Mouse (Mus musculus) hindlimb bud, embryonic 11.5 days (tissue): Measurements from ENCODE around the gene Cox6b1.

Source experiments
- DNase-seq: peaks from one replicate; pipeline ENCODE4 v3.0.0-alpha.2; 2012; ENCODE audit warnings: low read depth, low spot score; ENCODE audit errors: extremely low spot score

Cox6b1 gene

DNA sequence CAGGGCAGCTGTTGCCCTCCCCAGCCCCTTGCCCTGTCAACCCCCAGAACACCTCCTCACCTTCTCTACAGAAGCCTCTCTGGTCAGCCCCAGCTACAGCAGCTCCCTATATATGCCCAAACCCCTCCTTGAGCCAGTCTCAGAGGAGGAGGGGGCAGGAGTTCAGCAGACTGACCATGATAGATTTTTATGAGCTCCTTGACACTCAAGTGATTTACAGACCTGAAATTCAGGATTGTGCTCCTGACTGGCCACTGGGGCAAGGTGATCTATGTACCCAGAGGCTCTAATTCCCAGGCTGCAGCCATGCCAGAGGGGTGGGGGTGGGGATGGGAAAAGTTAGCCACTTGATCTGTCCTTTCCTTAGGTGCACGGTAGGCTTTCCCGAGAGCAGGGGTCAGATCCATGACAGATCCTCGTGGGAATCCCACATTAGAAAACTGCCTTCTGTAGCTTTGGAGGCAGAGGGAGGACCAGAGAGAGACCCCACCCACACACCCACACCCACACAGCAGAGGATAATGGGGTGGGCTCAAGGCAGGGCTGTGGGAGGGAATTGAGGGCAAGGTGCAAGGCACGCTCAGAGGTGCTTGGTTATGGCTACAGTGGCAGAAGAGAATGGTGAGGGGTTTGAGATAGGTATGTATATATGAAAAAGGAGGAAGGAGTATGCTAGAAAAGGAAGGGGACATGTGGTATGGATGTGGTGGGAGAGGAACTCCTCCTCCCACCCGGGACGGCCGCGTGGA, 13.1 kb downstream of the Cox6b1 start, which contains the start of gene Upk1a:
Gene Upk1a, minus strand, starts transcription at position 194 of the 749 bp plus-strand sequence.
- no peak for DNase-seq

DNA sequence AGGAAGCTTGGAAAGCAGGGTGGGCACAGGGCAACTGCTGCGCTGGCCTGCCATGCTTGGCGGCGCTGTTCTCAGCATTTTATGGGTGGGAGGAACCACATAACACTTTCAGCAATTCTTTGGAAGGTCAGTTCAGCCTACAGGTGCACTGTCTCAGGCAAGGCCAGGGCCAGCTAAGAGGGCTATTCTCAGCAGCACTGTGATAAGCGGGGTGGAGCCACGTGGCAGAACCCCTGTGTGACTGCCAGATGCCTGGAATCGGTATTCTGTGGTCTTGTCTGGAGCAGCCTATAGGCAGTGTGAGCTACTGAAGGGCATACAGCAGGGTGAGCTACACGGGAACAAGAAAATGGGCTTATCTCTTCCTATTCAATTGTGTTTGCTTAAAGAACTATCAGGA, 15.9 kb downstream of the Cox6b1 start:
- no peak for DNase-seq

DNA sequence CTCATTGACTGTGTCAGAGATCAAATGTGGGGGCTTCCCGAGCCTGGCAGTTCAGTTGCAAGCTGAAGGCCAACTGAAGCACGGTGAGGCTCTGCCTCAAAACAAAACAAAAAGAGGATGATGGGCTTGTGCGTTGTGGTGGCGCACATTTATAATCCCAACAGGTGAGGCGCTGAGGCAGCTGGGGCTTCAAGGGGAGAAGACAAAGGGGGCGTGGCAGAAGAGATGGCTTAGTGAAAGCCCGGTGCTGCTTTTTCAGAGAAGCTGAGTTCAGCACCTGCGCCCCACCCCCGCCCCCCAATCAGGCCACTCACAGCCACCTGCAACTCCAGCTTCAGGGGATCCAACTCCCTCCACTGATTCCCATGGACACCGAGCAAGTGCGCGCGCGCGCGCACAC, 17.5 kb downstream of the Cox6b1 start:
- DNase-seq = no peak

- DNase-seq = no peak
Observed at GRCm38 (mm10) chr7:30607706-30608309, 18.1 kb downstream of the Cox6b1 start.

DNA sequence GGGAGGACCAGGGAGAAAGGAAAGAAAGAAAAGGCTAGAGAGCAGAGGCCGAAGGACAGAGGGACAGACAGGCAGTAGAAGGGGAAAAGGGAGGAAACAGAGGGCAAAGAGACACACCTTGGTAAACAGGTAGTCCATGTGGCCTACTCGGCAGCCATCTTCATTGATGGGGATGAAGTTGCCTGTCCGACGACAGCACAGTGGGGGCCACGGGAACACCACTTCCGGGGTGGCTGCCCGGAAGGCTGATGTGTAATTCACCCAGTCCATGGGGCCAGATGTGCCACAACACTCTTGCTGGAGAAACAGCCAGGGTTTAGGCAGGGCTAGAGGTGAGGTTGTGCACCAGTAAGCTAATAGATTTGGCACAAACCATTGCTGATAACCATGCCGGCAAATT, 21.0 kb downstream of the Cox6b1 start:
- DNase-seq = no peak

DNA sequence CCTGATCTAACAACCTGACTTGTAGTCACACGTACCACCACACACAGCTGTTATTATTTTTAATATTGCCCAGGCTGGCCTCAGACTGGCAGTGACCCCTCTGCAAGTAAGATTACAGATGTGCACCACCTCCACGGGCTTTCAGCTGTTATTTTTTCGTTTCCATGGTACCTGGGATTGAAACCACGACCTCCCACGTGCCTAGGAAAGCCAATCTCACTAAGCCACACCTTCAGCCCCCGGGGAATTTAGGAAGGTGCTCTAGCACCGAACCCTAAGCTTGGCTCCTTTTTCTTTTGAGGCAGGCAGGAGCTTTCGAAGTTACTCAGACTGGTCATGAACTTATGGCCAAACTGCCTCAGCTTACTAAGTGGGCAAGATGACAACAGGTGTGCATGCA, 21.5 kb downstream of the Cox6b1 start:
- DNase-seq = no peak

DNA sequence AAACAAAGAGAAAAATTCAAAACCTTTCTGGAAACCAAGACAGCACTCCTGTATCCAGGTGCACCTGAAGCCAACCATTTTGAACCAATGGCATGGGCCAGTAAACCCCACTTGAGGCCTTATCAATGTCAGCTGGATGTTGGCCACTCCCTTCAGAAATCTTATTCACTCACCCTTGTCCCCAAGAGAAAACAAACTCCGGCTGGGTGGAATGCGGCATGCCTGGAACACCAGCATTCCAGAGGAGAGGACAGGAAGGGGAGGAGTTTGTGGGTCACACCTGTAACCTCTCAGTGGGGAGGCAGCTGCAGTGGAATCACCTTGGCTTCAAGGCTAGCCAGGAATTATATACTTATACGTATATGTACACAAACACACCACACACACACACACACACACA, 23.4 kb downstream of the Cox6b1 start:
- no peak for DNase-seq

DNA sequence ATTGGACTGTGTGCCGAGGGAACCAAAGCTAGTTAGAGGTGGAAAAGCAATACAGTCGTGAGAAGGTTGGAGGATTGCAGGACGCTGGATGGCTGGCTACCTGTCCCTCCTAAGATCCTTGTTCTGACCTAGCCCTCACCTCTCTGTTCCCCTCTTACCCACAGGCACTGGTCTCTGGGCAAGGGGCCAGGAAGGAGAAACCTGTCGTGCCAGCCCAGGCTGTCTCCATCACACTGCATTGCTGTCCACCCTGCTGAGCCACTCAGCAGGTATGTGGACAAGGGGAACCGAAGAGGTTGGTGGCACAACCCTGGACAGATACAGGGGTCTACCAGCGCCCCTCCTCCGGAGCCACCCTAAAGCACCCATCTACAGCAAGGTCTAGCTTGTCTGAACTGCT, 25.3 kb downstream of the Cox6b1 start:
- no peak for DNase-seq

DNA sequence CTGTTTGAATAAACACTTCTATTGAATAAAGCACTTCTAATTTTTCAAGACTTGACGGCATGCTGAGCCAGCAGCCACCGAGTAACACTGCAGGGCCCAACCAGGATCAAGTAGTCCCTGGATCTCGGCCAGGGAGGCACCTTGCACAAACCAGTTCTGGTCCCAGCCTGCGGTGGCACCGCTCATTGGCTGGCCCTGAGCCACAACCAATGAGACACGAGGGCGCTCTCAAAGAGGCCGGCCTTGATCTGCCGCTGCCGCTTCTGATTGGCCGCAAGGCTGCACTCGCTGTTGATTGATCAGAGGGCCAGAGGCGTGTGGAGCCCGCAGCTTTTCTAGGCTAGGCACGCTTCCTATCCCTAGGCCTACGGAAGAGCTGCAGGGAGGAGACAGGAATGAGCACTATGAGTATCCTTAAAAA, 26.0 kb downstream of the Cox6b1 start:
- DNase-seq = no peak

- DNase-seq = no peak
Observed at GRCm38 (mm10) chr7:30598786-30599185, 27.2 kb downstream of the Cox6b1 start, which contains the start of gene Zbtb32. TSS of gene Zbtb32 (minus strand) at chr7:30598909.

GRCm38 (mm10) chr7:30596811-30597210, 29.1 kb downstream of the Cox6b1 start:
- DNase-seq = no peak

DNA sequence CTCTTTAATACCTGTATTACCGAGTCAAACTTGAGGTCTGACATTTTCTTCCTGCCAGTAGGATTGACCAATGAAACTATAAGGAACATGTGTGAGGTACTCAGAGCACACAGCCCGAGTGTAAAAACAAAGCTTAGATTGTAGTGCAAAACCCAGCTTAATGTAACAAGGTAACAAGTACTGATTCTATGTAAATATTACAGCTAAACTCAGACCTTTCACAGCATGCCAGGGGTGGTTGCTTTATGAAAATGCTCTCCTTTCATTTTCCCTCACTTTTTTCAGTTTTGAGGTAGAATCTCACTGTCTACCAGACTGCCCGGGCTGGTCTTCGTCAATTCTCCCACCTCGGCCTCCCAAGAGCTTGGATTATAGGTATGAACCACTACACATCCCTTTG, 29.9 kb downstream of the Cox6b1 start:
- DNase-seq = no peak

GRCm38 (mm10) chr7:30594510-30595024, 31.4 kb downstream of the Cox6b1 start:
- no peak for DNase-seq

GRCm38 (mm10) chr7:30593579-30594509, 32.1 kb downstream of the Cox6b1 start:
- DNase-seq = no peak

DNA sequence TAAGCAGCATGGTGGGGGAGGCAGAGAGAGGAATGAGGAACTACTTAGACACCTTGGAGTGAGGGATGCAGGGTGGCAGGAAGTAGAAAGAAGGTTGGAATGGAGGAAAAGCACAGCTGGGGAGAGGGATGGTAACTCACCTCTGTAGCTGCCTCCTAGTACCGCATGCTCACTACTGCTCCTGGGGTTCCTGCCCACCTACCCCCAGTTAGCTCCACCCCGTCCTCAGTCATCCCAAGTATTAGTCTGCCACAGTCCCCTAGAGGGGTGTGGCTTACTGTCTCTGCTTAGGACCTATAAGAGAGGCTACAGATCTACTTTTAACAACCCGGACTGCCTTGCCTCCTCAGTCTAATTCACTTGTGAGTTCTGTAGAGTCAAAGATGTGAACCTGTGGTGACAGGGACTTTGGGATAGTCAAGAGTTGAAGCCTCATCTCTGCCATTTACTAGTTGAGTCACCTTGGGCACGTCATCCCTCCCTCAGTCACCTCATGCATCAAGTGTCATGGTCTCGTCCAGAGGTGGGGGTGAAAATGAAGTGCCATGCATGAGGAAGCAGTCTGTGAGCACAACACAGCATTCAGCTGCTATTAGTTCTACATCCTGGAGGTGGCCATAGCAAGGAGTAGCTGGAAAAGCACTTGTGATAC, 33.1 kb downstream of the Cox6b1 start:
- DNase-seq = no peak

- no peak for DNase-seq
Observed at GRCm38 (mm10) chr7:30591605-30591951, 34.4 kb downstream of the Cox6b1 start.

DNA sequence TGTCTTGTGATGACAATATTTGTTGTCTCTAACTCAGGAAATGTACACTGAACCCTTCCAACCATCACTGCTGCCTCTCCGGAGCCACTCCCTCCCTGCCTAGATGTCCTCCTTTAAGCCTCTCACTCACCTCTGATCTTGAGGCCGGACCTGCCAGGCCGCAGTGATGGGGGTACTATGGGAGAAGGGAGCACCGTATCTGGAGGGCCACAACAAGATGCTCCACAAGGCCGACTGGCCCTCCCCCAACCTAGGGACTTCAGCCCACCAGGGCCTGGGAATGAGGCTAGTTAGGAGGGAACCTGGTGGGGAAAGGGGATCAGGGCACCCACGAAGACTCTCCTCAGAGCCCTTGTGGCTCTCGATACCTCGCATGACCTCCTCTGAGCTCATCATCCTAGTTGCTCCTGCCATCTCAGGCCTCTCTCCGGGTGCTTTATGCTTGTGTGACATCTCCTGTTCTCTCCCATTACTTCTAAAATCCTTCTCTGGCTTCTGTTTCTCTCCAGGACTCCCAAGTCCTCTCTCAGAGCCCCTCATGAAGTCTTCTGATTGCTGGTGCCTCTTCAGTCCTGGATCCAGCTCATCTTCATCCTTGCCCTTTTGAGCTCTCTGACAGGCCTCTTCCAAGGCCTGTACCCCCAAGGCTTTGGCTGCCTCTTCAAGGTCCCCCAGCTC, 34.9 kb downstream of the Cox6b1 start:
- no peak for DNase-seq

DNA sequence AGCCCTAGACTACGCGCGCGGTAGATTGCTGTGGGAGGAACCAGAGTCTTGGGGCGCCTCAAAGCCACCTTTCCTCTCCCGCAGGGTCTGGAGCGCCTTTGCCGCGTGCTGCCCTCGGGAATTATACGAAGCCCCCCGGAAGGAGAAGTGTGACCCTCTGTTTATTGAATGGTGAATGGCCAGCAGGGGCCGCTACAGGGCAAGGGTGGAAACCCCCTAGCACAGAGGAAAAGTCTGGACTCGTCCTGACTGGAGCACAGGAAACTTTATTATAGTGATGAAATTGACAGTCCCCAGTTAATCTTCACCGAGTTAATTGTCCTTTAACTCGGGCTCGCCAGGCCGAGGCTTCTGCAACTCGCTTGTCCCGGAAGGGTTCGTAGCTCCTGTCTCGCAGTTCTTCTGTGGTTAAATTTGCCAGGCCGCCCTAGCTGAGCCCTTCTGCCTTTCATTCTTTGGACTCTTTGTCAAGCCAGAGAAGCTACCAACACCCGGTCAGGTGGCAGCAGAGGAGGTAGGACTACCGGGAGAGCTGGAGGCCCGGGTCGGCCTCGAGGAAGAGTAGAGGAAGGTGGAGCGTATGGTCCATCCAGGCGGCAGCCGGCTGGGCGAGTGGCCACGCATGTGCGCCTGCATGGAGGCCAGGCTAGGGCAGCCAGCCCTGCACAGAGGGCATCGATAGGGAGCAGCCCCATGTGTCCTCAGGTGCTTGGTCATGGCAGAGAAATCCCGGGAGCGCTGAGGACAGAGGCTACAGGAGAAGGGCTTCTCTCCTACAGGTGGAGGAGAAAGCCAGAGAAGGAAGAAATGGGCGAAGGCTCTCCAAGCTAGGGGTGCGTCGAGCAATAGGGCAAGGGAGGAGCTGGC, 36.3 kb downstream of the Cox6b1 start:
- DNase-seq = peak; percentile 67

DNA sequence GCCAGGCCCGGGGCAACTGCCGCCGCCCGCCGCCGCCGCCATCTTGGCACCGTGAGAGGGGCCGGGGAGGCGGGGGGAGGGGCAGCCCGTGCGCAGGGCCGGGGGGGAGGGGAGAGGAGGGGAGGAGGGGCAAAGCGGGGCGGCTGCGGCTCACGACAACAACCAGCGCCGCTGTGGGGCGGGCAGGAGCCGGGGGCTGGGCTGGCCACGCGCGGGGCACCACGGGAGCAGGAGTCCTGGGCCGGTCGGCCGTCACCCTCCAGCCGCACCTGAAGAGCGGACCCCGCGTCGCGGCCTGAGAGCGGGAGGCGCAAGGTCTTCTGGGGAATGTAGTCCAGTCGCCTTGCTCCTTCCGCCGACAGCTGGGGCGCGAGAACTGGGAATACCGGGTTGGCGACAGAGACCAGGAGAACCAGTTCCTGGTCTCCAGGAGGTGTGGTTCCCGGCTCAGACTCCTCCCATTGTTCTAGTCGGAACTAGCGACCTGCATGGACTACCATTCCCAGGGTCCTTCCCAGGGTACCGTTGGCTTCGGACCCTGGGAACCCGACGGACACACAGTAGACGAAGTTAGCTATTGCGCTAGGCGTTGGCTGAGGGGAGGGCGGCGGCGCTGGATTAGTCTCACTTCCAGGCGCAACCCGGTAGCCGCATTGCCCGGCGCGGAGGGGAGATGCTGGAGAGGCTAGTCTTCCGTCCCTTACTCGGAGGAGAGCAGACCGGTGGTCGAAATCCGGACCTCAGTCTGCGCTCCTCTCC, 37.1 kb downstream of the Cox6b1 start, which contains the start of gene Kmt2b:
Gene Kmt2b, minus strand, starts transcription at position 51 of the 759 bp plus-strand sequence.
- peak; percentile 85 for DNase-seq
